ENCODE assay signal across 8 mouse cellular contexts in the genomic region with DNA sequence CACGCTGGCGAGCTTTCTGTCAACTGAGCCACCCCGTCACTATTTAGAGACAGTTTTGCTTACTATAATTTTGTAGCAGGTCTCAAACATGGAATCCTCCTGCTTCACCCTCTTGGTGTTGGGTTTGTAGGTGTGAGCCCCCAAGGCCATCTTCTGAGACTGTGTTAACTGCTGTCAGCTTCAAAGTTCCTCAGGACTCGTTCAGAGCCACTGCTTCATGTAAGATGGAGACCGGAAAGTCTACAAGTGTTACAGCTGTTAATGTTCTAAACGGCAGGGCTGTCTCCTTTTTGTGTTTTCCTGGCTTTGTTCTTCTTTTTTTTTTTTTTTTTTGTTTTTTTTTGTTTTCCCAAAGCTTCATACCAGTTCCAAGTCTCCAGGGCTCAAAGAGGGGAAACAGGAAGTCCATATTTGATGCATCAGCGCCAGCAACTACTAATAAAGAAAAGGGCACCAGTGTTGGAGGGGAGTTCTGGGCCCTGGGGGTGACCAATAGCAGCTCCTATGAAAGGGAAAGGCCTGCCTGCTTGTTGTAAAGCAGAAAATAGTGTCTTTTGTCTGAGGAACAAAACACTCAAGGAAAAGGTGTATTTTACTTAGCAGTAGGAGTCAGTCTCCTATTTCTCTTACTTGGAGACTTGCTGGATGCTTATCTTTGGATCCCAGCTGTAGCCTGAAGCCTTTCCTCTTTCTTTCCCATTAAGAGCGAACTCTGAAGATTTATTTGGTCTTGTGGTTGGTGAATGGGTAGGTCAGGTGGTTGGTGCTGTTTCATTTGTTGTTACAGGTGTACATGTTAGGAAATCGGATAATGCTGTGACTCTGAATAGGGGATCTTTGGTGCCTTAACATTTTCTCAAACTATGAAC. TPM values are rescaled to one million over a fixed set of nuclear protein-coding genes. Genes with fewer than 3 reads are reported as not detected.
A peak's percentile ranks its signal among the peaks of the same experiment; 100 is the strongest.
DNase-seq lines count a peak whose midpoint lies in the region; ATAC-seq and TF ChIP-seq lines count a peak whose summit lies in the region.

No protein-coding gene starts in this region.

- H3K27me3 ChIP-seq in kidney, adult 2 months (replicated peaks; ENCODE audit: control insufficient read depth, insufficient read depth, low read length) = no peaks in the 10 kb centered on the region
- H3K27me3 ChIP-seq in hindbrain, embryonic 16.5 days (replicated peaks; ENCODE audit: control insufficient read depth, insufficient read depth, low read length) = no peaks in the 10 kb centered on the region

- no peak for TF ChIP-seq CTCF in kidney, adult 2 months (conservative IDR thresholded peaks at IDR 0.05; ENCODE audit: insufficient read depth, insufficient read length, low read depth, low read length)
- TF ChIP-seq CTCF in cortical plate, adult 2 months (IDR thresholded peaks at IDR 0.05; ENCODE audit: extremely low read depth, insufficient read depth, low read length) = no peak

- no peak overlapping the region for H3K9ac ChIP-seq in hindbrain, embryonic 16.5 days (ENCODE audit: low read depth, low read length)

- H3K27ac ChIP-seq in kidney, adult 2 months (ENCODE audit: insufficient read depth, low read depth, low read length) = peak overlapping the region; percentile 63
- peak overlapping the region; percentile 89 for H3K27ac ChIP-seq in cortical plate, adult 2 months (ENCODE audit: insufficient read depth, low read length)
- peak overlapping the region; percentile 50; the same call in 1 of the 2 replicates for H3K27ac ChIP-seq in hindbrain, embryonic 16.5 days (ENCODE audit: low read depth, low read length)

- no peak for TF ChIP-seq POLR2A in kidney, adult 2 months (IDR thresholded peaks at IDR 0.05; ENCODE audit: low read depth, low read length)
- no peak for TF ChIP-seq POLR2A in cortical plate, adult 2 months (IDR thresholded peaks at IDR 0.05; ENCODE audit: extremely low read depth, insufficient read depth, low read length)

- no peak for ATAC-seq in hindbrain, embryonic 16.5 days
- ATAC-seq in megakaryocyte, adult 5-6 weeks (ENCODE audit: poor library complexity, severe bottlenecking) = peak; percentile 47

- H3K4me3 ChIP-seq in kidney, adult 2 months (ENCODE audit: insufficient read depth, low read depth, low read length) = no peak overlapping the region
- no peak overlapping the region for H3K4me3 ChIP-seq in cortical plate, adult 2 months (ENCODE audit: insufficient read depth, low read length)
- no peak overlapping the region for H3K4me3 ChIP-seq in hindbrain, embryonic 16.5 days (ENCODE audit: low read length)

- no peak overlapping the region for H3K4me2 ChIP-seq in hindbrain, embryonic 16.5 days (ENCODE audit: low read length)

- peak; percentile 55 for DNase-seq in kidney, adult 2 months
- no peak for DNase-seq in kidney, adult 8-10 months
- DNase-seq in yolk sac, embryonic 10.5 days (ENCODE audit: low spot score) = no peak
- DNase-seq in adrenal gland, adult (ENCODE audit: inconsistent age in 2 of 2, low spot score in 1 of 2) = no peak
- no peak for DNase-seq in ovary, adult 18-20 months (ENCODE audit: low spot score)

- H3K4me1 ChIP-seq in kidney, adult 2 months (ENCODE audit: control insufficient read depth, insufficient read depth, low read length) = peaks cover 3% of the 10 kb centered on the region; the same call in 1 of the 2 replicates
- H3K4me1 ChIP-seq in cortical plate, adult 2 months (ENCODE audit: control insufficient read depth, insufficient read depth, low read length) = peaks cover 12% of the 10 kb centered on the region
- peaks cover 9% of the 10 kb centered on the region for H3K4me1 ChIP-seq in hindbrain, embryonic 16.5 days (ENCODE audit: control insufficient read depth, insufficient read depth, low read depth, low read length)

- WGBS in kidney, adult 2 months = 50% methylated on average over 9 of the region's 9 CpGs
- 62% methylated on average over 9 of the region's 9 CpGs for WGBS in hindbrain, embryonic 16.5 days

- H3K9me3 ChIP-seq in hindbrain, embryonic 16.5 days (ENCODE audit: control insufficient read depth, low read length) = no peaks in the 10 kb centered on the region

- no peaks in the 10 kb centered on the region for H3K36me3 ChIP-seq in kidney, adult 2 months (ENCODE audit: control insufficient read depth, insufficient read depth, low read length)
- H3K36me3 ChIP-seq in hindbrain, embryonic 16.5 days (ENCODE audit: control insufficient read depth, insufficient read depth, low read length) = no peaks in the 10 kb centered on the region

RNA-seq across cellular contexts. Expression of a gene that starts 14.3 kb away (rescaled TPM):
- 38.5 and 39.7 TPM in 2 replicates for polyA plus RNA-seq in kidney, adult 2 months (2012; rRNA removed)
- 165 and 166 TPM in 2 replicates for polyA plus RNA-seq in cortical plate, adult 2 months (2012; rRNA removed)
- polyA plus RNA-seq in hindbrain, embryonic 16.5 days (2015; fragmentation: Nextera tagmentation; extraction: Ambion mirVana) = 65.7 and 69.1 TPM in 2 replicates
- 67.1 and 73.4 TPM in 2 replicates for total RNA-seq in megakaryocyte, adult 5-6 weeks (2015)
- 39.3 and 50.3 TPM in 2 replicates for total RNA-seq in megakaryocyte, adult 5-6 weeks (2017)

RNA-seq across cellular contexts. Expression of a gene that starts 28.3 kb away (rescaled TPM):
- 6.9 and 7.4 TPM in 2 replicates for polyA plus RNA-seq in kidney, adult 2 months (2012; rRNA removed)
- 14.6 and 15.2 TPM in 2 replicates for polyA plus RNA-seq in cortical plate, adult 2 months (2012; rRNA removed)
- polyA plus RNA-seq in hindbrain, embryonic 16.5 days (2015; fragmentation: Nextera tagmentation; extraction: Ambion mirVana) = 7.6 and 9.3 TPM in 2 replicates
- total RNA-seq in megakaryocyte, adult 5-6 weeks (2015) = 3.1 and 3.3 TPM in 2 replicates
- 1.5 and 2.1 TPM in 2 replicates for total RNA-seq in megakaryocyte, adult 5-6 weeks (2017)
